Mouse (Mus musculus): Measurements from ENCODE around the gene Immp2l.

The Immp2l gene

DNA sequence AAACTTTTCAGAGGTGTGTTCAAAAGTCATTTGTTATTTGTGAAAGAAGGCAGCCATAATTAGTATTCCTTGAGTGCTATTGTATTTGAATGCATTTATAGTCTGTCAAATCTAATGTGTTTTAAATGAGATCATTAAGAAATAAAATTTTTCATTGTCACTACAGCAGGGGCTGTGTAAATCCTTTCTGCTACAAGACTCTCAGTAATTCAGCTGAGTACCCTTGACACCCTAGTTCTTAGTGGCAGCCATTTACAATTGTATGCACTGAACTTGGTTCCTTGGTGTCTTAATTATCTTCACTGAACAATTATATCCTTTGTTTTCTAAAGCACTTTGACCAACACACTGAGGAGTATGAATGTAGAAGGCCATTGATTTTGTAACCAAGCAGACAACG is 146.2 kb downstream of the Immp2l start:
- DNase-seq (ENCODE audit: low read depth, low spot score), result no peak

DNA sequence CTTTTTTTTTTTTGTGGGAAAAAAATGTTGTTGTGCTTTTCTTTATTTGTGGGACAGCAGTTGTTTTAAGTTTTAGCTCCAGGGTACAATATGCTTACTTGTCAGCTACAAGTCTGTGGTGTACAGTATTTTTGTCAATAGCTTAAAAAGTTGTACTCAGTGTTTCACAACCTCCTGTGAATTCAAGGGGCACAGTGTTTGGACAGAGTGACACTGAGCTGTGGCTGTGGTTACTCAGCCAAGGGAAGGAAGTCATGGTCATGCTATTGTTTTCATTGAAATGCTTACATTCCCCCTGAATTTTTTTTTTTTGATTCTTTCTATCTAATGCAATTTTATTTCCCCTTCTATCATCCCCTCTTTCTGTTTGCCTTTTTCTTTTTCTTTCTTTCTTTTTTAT is 159.0 kb downstream of the Immp2l start:
- DNase-seq (ENCODE audit: low read depth, low spot score), result no peak

DNA sequence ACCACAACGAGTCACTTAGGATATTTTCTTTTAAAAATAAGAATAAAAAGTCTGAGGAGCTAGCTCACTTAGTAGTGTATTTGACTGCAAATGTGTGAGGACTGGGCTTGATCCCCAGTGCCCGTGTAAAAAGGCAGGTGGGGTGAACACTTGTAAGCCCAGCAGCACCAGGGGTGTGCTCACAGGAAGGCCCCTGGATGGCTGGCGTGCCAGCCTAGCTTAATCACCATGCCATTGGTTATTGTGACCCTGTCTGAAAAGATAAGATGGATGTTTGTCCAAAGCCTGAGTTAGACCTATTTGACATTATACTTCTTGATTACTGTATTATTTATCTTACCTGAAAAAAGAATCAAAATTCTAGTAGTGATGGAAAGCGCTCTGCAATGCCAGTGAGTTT is 161.2 kb downstream of the Immp2l start:
- DNase-seq (ENCODE audit: low read depth, low spot score), result no peak

DNA sequence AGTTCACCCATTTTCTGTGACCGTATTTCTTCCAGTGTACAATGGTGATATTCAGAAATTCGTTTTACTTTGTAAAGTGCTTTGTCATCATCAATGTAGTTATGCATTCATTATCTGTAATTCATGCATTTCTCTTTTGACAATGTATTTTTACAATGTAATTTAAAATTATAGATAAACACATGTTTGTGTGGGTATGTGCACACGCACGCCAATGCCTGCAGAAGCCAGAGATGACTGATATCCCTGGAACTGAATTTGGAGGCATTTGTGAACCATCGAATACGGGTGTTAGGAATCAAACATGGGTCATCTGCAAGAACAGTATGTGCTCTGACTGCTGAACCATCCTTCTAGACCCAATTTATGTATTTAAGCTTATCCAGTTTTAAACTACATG is 161.6 kb downstream of the Immp2l start:
- no peak for DNase-seq (ENCODE audit: low read depth, low spot score)

DNA sequence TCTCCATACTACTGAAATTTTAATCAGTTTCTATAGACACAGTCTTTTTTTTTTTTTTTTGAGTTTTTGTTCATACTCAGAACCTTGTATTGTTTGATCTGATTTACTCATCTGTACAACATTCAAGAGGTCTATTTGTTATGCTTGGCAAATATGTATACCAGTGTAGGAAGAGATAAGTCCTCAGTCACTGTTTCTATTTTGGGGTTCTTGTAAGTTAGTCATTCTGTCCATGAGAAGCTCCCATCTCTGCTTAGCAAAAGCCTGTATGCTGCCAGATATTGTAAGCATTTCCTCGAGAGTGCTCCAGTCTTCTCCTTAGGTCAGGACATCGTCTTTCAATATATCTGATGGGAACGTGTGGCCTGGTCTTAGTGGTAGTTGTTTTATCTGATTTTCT is 168.9 kb downstream of the Immp2l start:
- no peak for DNase-seq (ENCODE audit: low read depth, low spot score)

DNA sequence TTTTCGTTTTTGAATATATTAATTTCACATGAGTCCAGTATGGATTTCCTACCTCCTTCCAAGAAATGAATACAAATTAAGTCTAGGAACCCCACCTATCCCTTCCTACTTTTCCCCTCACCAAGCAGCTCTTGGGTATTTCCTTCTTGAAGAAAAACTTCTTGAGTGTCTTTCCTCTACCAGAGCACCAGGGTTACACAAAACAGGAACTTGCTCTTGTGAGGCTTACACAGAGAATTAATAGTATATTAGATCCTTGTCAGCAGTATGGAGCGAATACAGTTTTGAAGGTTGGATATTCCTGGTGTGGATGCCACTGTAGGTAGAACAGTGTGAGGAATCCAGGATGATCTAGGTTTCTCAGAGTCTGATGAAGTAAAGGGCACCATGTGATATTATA is 172.5 kb downstream of the Immp2l start:
- no peak for DNase-seq (ENCODE audit: low read depth, low spot score)

DNA sequence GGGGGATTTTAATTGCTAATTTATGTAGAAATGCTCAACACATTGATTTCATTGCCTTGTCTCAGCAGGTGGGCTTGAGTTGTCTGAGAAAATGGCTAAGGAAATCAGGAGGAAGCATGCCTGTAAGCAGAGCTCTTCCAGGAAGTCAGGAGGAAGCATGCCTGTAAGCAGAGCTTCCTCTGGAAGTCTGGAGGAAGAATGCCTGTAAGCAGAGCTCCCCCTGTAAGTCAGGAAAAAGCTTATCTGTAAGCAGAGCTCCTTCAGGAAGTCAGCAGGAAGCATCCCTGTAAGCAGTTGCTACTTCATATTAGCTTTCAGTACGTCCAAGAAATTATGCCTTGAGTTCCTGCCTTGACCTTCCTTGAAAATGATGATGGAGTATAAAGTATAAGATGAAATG is 191.3 kb downstream of the Immp2l start:
- no peak for DNase-seq (ENCODE audit: low read depth, low spot score)

DNA sequence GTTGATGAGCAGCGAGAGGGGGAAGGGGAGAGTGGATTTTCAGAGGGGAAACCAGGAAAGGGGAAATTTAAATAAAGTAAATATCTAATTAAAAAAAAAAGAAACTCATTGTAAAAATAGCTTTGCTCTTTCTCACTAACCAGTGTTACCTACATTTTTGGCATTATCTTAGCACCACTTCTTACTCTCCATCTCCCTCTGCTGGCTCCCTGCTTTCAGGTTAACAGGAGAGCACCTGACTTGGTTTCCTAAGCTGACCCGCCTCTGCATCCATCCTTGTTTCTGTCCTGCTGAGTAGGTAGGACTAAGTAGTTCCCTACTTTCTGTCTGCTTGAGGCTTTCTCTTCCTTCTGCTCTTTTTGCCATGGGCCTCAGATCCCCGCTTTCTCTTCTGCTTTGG is 198.0 kb downstream of the Immp2l start:
- no peak for DNase-seq (ENCODE audit: low read depth, low spot score)

DNA sequence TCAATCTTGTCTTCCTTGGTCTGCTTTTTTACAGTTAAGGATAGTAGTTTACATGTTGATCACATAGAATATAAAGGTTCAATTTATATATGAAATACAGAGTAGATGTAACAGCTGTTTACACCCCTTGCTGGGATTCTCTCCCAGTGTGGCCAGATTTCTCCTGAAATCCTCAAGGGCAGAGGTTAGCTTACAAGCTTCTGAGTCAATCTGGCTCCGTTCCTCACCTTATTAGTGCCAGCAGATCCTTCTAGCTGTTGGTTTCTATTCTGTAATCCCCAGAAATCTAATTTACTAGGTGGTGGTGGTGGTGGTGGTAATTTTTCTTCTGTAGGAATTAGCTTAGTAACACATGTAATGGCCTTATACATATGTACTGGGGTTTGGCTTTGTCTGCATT is 199.8 kb downstream of the Immp2l start:
- no peak for DNase-seq (ENCODE audit: low read depth, low spot score)

DNA sequence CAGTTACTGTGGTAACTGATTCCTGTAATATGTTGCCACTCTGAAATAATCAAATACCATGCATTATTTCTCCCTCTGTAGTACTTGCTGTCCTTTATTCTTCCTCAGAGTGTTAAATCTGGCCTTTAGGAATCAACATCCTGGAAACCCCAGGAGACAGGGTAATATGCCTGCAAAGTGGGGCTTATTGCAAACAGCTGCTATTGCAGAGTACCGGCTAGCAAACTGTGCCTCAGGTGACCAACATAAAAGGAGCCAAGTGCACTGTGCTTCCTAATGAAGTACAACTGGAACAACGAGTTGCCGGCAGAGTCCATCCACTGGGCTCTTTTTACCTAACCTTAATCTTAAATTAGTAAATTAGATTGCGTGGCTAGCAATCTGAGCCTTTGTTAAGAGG is 200.6 kb downstream of the Immp2l start:
- no peak for DNase-seq (ENCODE audit: low read depth, low spot score)

DNA sequence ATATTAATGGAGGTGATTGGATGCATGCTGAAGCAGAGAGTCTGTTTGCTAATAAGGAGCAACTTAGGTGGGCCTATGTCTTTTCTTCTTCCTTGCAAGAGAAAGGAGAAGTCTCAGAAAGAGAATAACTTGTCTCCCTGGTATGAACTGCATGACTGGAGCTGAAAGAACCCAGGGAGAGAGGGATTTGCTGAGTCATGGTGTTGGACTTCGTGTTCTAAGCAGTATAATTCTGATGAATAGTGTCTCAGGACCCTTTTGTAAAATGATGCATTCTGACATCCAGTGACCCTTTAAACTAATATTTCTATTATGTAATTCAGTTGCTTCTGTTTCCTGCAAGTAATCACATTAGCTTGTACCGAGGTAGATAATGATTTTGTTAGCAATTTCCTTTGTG is 208.1 kb downstream of the Immp2l start:
- DNase-seq (ENCODE audit: low read depth, low spot score), result no peak

DNA sequence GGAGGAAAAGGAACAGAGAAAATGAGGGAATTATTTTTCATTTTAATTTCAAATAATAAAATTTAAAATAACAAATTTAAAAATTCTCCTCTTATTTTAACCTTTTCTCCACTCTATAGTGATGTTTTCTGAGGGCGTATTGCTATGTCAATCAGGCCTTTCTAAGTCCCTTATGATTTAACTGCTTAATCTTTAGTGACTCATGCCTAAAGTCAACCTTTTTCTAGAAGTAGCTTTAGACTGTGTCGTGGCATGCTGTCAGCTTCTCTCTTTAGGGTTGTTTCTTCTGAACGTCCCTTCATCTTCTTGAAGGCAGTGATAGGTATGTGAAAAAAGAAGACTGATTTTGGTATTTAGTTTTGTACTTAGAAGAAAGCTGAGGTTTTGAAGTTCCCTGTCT is 214.0 kb downstream of the Immp2l start:
- no peak for DNase-seq (ENCODE audit: low read depth, low spot score)

DNA sequence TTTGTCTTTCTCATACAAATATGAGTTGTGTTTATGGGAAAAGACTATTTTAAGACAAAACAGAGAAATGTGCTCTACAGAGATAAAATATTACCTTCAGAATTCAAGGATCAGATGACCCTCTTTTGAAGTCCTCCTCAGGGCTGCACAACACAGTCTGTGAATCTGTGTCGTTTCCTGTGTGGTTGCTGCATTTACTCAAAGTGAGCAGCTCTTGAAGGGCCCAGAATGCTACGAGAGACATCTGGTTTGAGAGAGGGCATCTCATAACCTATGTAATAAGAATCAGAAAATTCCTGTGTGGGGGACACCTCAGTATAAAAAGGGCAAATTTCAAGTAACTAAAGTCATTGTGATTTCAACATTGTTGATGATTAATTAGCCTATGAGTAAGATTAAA is 217.3 kb downstream of the Immp2l start:
- peak; percentile 15 for DNase-seq (ENCODE audit: low read depth, low spot score)

DNA sequence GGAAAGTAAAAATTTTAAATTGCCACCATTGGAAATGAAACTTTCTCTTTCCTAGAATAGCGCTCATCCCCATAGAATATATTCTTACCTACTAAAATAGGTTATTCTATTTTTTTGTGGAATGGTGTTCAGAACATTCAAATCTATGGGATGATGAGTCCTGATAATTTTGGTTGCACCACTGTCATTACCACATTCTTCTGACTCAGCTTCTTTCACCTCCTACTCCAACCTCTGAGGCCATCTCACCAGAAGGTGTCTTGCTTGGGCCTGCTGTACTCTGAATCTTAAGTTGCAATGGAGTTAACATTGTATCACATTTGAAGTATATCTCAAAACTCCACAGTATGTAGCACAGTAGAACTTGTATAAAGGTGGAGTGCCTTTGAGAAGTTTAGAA is 224.4 kb downstream of the Immp2l start:
- DNase-seq (ENCODE audit: low read depth, low spot score), result no peak

DNA sequence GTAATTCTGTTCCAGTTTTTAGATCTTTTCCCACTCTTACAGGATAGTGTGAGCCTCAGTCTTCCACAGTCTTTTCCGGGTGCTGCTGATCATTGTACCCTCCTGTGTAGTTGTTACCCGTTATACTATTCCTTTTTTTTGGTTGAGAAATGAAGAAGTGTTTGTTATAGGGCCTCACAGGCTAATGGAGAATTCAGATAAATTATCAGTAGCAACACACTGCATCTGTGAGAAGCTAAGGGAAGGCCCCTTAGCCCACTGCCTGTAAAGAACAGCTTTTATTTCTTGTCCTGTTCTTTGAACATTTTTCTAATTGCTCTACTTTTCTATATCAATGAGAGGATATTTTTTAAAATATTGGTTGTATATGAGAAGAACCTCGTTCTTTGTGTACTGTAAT is 226.2 kb downstream of the Immp2l start:
- DNase-seq (ENCODE audit: low read depth, low spot score), result no peak

DNA sequence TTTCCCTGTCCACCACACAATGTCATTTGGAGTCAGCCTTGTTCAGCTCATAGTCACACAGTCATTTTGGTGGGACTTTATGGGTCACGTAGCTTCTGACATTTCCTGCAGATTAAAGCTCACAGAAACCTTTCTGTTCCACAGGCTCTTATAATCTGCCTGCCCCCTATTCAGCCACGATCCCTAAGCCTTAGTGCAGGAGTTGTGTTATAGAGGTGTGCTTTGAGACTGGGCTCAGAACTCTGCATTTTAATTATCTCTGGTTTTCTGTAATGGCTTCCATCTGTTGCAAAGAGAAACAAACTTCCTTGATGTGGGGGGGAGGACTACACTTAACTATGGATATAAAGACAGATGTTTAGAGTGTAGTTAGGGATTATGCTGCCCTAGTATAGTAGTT is 234.0 kb downstream of the Immp2l start:
- DNase-seq (ENCODE audit: low read depth, low spot score), result no peak

DNA sequence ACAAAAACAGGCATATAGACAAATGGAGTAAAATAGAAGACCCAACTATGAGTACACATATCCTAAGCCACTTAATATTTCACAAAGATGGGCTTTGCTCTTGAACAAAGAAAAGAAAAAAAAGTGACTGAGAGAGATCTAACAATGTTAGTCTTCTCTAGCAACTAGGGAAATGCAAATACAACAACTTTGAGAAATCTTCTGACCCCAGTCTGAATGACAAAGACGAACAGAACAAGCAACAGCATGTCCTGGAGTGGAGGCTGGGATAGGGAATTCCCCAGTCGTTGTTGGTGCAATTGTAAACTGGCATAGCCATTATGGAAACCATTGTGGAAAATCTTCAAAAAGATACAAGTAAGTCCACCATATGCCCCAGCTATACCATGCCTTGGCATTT is 235.7 kb downstream of the Immp2l start:
- no peak for DNase-seq (ENCODE audit: low read depth, low spot score)

DNA sequence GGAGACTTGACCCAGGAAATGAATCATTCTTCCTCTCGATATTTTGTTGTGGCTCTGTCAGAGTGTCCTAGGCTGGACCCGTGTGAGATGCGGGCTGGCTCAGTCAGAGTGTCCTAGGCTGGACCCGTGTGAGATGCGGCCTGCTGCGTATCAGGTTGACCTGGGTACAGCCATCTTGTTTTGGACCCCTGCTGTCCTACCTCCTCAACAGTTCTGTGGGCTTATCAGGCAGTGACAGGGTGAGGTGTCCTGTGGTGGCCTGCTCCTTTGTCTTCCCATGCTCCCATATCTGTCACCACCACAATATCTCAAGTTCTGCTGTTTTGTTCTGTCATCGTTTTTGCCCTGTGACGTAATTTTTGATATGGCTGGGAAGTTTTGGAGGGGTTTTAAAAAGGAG is 250.2 kb downstream of the Immp2l start:
- DNase-seq (ENCODE audit: low read depth, low spot score), result no peak

DNA sequence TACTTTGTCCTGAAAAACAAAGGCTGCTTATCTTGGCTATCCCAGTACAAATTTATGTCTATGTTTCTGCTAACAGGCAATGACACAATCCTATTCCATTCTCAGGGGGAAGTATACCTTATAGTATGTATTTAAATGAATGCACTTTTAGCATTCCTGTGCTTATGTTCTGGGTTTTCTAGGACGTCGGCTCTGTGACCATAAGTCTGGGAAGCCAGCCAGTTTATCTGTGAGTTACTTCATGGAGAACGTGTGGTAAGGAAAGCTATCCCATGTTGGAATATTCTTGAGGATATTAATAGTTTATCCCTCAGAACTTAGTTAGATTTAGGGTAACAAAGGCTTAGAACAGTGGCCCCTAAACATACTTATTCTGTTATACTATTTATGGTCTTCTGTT is 251.5 kb downstream of the Immp2l start:
- no peak for DNase-seq (ENCODE audit: low read depth, low spot score)

DNA sequence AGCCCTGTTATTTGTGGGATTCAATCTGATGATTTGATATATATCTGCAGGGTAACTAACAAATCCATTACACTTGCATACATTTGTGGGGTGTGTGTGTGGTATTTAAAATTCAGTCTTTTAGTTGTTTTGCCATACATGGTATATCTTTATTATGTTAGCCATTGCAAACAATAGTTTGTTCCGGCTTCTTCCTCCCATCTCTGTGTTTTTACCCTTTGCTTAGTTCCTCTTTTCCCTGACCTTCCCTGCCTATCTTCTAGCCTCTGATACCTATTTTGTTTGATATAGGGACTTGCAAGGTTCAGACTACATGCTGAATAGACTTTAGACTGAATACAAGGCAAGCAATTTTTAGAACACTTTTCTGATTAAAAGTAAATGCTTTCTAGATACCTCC is 254.0 kb downstream of the Immp2l start:
- no peak for DNase-seq (ENCODE audit: low read depth, low spot score)

DNA sequence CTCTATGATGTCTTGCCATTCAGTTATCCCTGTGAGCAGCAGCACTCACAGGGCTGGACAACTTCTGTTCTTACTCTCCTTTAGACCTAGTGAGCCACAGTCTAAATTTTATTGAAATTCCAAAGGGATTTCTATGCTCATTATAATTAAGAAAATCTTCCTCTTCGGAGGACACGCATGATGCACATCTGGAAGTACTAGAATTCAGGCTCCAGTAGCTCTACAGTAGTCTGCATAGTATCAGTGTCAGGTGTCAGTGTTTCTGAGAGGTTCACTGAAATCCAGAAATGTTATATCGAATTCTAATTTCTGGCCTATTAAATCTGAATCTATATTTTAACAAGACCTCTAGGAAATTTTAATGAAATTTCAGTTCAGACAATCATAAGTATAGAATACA is 265.2 kb downstream of the Immp2l start:
- DNase-seq (ENCODE audit: low read depth, low spot score), result no peak

DNA sequence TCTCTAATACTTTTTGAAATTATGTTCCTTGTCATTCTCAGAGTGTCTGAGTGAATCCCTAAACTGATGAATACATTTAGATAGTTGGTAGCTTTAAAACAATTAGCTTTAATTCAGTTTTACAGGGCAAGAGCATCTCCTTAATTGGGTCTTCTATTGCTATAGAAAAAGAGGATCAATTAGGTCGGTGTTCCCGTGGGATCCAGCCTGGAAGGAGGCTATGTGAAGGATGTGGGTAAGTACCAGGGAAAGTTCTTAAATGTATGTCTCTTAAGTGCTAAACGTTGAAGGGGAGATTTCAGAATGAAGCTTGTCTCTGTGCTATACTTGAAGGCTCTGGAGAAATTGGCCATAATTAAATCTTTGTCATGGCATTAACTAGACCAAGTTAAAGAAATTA is 283.1 kb downstream of the Immp2l start:
- no peak for DNase-seq (ENCODE audit: low read depth, low spot score)

DNA sequence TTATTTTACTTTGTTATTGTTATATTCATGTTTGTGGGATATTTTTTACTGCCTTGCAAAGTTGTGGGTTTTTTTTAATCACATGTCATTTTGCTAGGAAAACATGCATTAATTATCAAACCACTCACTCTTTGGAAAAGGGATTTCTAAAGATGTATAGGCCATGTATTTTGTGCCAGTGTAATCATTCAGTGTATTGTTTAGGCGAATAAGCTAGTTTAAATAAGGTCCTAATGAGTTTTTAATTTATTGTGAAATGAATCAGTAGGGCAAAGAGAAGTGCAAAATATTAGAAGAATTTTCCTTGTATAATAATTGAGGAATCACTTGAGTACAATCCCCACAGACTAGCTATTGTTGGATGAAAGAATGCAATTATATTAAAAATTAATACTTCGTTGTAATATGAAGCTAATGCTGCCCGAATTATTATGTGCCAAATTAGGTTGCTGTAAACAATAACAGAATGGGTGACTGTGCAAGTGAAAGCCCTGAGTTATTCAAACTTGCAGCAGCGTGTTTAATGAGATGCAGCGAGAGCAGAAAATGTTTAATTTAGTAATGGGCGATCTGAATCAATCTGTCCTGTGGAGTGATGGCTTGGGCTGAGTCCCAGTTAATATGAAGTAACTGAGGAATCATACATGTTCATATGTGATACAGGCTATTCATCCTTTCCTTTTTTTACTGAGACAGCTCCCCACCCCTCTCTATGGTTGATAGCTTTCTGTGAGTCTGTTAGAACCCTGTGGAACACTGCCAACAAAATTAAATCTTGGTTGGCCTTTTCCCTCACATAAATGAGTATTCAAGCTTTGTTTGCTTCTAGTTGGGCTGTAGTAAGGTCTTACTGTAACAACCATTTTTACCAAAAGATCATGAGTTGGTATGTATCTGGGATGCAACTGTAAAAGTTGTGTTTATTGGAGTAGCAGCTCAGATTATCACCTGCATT is 285.1 kb downstream of the Immp2l start:
- DNase-seq (ENCODE audit: low read depth, low spot score), result no peak

DNA sequence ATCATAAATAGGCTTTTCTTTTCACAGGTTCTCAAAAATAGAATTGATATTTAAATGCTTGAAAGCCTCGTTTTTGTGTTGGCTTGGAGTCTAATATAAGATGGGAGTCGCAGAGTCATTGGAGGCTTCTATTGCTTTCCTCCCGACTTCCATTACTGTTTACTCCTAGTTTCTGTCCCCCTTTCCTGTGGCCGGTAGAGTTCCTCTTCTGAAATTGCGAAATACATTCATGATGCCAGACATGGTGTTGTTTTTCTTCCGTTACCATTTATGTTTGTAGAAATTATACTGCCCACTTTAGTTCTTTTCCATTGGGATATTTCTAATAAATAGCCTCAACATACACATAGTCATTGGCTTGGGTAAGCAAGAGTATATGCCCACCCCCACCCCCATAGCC is 289.5 kb downstream of the Immp2l start:
- DNase-seq (ENCODE audit: low read depth, low spot score), result no peak

Measured in CD4-positive helper T cell, adult 2 months (primary cell).